Mouse (Mus musculus): ENCODE measurements around the gene Lin7a.
A peak's percentile ranks its signal among the peaks of the same experiment; 100 is the strongest.

Gene Lin7a

GRCm38 (mm10) chr10:107251271-107251670 lies 20.2 kb upstream of the Lin7a start:
- DNase-seq (ENCODE audit: low spot score in 2 of 2): no peak

GRCm38 (mm10) chr10:107251801-107252502 lies 19.5 kb upstream of the Lin7a start:
- no peak for DNase-seq (ENCODE audit: low spot score in 2 of 2)

GRCm38 (mm10) chr10:107252503-107252815 lies 19.0 kb upstream of the Lin7a start:
- DNase-seq (ENCODE audit: low spot score in 2 of 2): no peak

DNA sequence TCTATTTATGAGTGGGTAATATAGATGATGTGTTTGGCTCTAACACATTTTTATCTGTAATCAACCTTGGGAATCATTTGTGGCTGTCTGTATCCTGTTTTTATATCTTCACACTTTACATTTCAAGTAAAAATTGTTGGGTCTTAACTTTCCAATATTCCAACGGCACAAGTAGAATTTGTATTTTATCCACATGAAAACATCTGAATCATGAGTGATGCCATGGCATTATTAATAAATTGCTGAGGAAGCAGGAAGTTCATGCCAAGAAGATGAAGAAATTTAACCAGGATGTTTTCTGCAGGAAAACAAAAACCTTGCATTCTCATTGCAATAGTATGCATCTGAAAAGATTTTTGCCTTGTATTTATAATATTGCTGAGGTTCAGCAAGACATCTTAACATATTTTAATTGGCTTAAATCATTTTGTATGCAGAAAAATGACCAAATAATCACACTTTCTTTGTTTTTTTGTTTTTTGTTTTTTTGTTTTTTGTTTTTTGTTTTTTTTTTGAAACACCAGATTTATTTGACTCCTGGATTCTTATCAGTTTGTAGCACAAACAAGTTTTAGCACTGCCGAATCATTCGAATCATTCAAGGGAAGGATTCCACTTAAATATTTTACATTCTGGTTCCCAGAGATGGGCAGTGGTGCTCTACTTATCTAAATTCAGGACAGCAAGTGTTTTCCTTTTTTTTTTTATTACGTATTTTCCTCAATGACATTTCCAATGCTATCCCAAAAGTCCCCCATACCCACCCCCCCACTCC lies 18.1 kb upstream of the Lin7a start:
- DNase-seq (ENCODE audit: low spot score in 2 of 2): no peak

- no peak for DNase-seq (ENCODE audit: low spot score in 2 of 2)
These were observed 16.8 kb upstream of the Lin7a start for GRCm38 (mm10) chr10:107254656-107255055.

DNA sequence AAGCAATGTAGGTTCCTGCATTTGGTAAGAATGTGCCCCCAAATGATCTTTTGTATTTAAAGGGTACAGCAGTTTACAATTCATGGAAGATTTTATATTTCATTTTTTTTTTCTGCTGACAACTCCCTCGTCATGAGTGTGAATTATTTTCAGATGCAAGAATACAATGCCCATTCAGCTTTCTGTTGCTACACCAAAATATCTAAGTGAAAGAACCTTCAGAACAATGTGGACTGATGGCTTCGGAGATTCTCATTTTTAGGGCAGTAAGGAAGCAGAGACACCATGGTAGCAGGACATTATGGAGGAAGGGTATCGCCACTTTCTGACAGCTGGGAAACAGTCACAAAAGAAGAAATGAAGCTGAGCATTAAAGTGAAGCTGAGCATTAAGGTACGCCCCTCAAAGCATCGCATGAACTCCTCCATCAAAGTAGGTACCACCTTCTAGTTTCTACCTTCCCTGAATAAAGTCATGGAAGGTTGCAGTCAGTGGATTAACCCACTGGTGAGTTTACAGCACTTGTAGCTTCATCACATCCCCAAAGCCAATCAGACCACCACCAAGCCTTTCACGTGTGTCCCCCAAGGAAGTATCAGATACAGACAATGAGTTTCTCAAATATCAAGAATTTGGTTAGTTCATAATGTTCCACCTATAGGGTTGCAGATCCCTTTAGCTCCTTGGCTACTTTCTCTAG lies 16.0 kb upstream of the Lin7a start:
- DNase-seq (ENCODE audit: low spot score in 2 of 2): no peak

DNA sequence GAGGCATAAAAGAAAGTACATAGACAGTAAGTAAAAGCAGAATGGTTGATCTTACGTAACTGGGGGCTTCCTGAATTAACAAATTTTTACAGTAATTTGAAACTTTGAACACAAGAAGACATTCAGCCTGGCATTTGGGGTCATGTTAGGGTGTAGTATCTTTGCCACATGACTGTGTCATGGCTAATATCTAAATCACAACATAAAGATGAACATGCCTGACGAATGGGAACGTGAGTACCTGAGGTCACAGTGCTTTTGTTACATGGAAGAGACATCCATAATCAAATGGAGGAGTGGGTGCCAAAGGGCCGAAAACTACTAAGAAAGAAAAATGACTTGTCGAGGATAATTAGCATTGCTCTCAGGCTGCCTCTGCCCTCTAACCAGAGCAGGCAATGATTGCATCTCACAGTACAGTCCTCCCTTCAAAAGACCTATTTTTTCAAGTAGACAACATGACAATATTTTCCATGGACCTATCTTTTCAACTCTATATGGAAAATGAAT lies 15.0 kb upstream of the Lin7a start:
- no peak for DNase-seq (ENCODE audit: low spot score in 2 of 2)

DNA sequence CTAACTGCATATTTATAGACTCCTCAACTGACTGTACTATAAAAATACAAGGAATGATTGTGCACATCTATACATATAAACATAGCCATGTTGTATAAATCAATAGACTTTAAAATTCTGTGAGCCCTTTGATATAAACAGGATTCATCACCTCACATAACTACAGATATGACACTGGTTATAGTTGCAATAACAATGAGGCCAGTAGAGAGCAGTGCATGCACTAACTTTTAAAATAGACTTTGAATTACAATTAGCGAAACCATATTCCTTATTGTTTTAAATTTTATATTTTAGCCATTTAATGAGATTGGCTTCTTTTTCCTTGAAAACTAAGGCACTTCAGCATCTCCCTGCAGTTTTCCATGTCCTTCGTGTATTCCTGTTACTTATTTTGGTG lies 11.1 kb upstream of the Lin7a start:
- DNase-seq (ENCODE audit: low spot score in 2 of 2): no peak

- DNase-seq (ENCODE audit: low spot score in 2 of 2): peak; percentile 22 to 51
These were observed 781 bp downstream of the Lin7a start for GRCm38 (mm10) chr10:107272131-107272803.

DNA sequence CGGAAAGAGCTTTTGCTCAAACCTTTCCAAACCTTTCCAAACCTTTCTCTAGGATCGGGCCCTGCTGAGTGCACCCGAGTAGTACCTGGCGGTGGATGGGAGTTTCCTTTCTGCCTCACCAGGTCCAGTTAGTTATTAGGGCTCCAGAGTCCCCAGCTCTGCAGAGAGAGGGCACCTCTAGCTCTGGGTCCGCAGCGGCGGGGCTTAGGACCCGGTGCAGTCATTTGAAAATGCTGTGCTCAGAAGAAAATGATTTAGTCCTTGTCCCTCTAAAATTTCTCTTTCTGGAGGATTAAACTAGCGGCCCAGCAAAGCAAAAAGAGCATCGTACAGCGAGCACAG lies 1.3 kb downstream of the Lin7a start:
- no peak for DNase-seq (ENCODE audit: low spot score in 2 of 2)

GRCm38 (mm10) chr10:107273848-107274247 lies 2.4 kb downstream of the Lin7a start:
- DNase-seq (ENCODE audit: low spot score in 2 of 2): no peak

GRCm38 (mm10) chr10:107274785-107275184 lies 3.3 kb downstream of the Lin7a start:
- DNase-seq (ENCODE audit: low spot score in 2 of 2): peak in 1 of 2 experiments; percentile 8

DNA sequence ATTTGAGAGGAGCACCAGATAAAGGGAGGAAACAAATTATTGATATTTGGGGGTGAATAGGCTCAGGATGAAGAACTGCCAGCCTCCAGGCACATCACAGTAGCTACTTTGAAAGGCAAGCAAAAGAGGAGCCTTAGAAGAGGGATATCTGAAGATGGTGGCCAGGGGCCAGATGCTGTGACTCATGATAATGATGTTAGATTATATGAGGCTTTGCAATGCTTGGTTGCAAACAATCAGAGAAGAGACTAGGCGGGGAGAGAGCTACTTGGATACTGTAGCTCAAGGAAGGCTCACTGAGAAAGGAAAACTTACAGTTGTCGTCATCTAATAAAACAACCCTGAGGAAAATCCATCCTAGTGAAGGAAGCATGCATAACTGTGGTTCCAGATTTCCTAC lies 5.2 kb downstream of the Lin7a start:
- DNase-seq (ENCODE audit: low spot score in 2 of 2): no peak

GRCm38 (mm10) chr10:107293934-107294664 lies 22.6 kb downstream of the Lin7a start:
- DNase-seq (ENCODE audit: low spot score in 2 of 2): no peak

- no peak for DNase-seq (ENCODE audit: low spot score in 2 of 2)
These were observed 29.2 kb downstream of the Lin7a start for GRCm38 (mm10) chr10:107300587-107301248.

- no peak for DNase-seq (ENCODE audit: low spot score in 2 of 2)
These were observed 39.5 kb downstream of the Lin7a start for GRCm38 (mm10) chr10:107310964-107311490.

DNA sequence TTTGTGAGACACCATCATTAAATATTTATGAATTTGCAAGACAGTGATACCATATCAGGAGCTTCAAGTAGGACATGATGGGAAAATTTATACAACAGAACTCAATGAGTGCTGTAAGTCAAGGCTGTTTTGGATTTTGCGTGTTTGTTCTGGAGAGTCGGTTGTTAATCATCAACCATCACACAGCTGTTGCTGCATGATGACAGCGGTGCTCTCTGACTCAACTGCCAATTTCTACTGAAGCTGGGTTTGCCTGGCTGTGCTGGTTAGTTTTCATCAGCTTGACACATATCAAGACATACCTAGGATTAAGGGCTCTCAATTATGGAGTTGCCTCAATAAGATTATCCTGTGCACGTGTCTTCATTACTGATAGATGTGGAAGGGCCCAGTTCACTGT lies 41.1 kb downstream of the Lin7a start:
- DNase-seq (ENCODE audit: low spot score in 2 of 2): no peak

- no peak for DNase-seq (ENCODE audit: low spot score in 2 of 2)
These were observed 41.9 kb downstream of the Lin7a start for GRCm38 (mm10) chr10:107313395-107313794.

- DNase-seq (ENCODE audit: low spot score in 2 of 2): no peak
These were observed 43.8 kb downstream of the Lin7a start for GRCm38 (mm10) chr10:107315251-107315650.

GRCm38 (mm10) chr10:107315681-107316080 lies 44.2 kb downstream of the Lin7a start:
- no peak for DNase-seq (ENCODE audit: low spot score in 2 of 2)

- DNase-seq (ENCODE audit: low spot score in 2 of 2): no peak
These were observed 44.6 kb downstream of the Lin7a start for GRCm38 (mm10) chr10:107316100-107316499.
